Mouse (Mus musculus): ENCODE results near the gene Slc6a16.

Slc6a16 gene

DNA sequence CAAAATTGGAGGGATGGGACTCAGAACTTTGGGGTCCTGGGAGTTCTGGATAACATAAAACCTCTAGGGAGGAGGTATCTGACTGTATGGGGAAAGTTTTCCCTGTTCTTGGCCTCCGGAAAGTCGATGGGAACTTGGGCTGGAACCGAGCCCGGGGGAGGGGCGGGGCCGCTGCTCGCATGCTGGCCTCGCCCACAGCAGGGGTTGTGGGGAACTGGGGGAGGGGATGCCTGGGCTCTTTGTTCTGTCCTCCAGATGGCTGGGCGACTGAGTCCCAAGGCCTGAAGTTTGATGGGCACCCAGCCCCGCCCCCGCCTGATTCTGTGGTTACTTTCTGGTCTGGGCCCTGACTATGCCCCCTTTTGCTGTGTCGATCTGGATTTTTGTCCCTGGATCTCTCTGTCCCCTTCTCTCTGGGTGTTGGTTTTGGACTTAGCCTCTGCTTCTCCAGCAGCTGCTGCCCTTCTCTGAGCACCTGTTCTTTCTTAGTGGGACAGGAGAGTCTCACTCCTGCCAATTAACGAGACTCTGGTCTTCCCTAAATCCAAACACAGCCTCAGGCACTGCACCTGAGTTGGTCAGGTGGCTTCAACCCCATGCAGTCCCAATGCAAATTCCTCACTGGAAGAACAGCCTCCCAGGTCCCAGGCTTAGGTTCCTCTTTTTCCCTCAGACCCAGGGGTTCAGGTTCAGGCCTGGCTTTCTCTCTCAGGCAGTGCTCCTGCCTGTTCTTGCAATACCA lies 24.3 kb upstream of the Slc6a16 start:
- no peak for DNase-seq

DNA sequence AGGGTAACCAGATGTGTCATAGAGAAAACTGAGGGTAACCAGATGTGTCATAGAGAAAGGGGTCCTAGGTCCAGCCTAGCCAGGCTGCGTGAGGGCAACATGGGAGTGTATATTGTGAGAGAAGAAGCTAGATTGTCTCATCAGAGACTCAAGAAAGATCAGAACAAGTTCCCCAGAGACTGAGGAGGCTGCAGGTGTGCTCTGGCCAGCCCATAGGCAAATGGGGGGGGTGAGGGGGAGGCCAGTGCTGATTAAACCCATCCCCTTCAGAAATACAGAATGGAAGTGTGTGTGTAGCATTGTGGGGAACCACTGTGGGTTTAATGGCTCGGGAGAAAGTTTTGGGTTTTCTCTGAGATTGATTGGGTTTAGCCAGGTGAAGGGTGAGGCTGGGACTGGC lies 19.2 kb upstream of the Slc6a16 start:
- DNase-seq: no peak

DNA sequence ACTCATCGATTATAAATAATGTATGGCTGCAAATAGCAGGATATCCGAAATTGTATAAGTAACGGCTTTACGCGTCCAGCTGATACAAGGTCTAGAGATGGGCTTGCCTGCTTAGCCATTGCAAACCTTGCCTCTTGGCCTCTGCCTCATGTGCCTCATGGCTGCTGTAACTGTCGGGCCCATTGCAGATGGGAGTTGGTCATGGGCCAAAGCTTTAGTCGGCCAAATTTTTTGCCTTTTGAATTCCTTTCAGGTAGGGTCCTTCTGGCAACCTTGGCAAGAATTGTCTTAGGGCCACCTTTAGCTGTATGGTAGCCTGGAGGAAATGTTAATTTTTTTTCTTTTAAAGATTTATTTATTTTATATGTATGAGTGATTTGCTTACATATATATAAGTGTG lies 16.1 kb upstream of the Slc6a16 start:
- DNase-seq: no peak

DNA sequence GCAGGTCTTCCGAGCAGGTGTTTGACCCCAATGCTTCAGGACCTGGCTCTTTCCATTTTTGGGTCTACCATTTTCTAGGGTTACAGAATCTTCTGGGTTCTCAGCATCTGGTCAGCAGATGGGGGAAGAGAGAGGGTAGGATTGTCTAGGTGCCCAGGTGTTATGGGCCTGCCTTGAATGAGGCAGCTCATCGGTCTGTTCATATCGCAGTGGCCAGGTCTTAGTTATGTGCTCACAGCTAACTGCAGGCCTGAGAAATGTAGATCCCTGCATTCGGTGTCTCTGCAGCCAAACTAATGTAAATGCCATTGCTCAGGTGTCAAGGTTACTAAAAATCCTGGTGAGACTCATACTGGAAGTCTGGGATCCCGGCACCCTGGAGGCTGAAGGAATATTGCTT lies 14.5 kb upstream of the Slc6a16 start:
- no peak for DNase-seq

DNA sequence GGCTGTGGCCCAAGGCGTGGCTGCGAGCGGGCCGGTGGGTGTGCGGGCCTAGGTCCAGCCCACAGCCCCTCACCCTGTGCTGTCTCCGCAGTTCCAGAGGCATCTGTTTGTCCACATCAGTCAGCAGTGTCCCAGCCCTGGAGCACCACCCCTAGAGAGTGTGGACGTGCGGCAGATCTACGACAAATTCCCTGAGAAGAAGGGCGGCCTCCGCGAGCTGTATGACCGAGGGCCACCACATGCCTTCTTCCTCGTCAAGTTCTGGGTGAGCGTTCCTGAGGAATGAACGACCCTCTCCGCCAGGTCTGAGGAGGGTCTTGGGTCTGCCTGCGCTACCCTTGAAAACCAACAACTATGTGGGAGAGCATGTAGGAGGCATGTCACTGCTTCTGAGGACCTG lies 12.3 kb upstream of the Slc6a16 start:
- DNase-seq: no peak

DNA sequence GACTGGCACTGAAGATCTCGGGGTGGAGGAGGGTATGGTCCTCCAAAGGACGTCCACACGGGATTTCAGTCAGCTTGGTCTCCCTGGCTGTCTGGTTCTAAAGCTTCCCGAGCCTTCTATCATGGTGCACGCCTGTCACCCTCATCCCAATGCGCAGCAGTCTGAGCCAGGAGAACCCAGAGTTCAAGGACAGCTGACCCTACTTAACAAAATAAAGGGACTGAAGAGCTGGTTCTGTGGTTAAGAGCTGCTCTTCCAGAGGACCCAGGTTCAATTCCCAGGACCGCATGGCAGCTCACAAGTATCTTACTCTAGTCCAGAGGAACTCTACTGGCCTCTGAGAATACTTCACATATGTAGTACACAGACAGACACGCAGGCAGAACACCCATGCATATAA lies 11.8 kb upstream of the Slc6a16 start:
- no peak for DNase-seq

DNA sequence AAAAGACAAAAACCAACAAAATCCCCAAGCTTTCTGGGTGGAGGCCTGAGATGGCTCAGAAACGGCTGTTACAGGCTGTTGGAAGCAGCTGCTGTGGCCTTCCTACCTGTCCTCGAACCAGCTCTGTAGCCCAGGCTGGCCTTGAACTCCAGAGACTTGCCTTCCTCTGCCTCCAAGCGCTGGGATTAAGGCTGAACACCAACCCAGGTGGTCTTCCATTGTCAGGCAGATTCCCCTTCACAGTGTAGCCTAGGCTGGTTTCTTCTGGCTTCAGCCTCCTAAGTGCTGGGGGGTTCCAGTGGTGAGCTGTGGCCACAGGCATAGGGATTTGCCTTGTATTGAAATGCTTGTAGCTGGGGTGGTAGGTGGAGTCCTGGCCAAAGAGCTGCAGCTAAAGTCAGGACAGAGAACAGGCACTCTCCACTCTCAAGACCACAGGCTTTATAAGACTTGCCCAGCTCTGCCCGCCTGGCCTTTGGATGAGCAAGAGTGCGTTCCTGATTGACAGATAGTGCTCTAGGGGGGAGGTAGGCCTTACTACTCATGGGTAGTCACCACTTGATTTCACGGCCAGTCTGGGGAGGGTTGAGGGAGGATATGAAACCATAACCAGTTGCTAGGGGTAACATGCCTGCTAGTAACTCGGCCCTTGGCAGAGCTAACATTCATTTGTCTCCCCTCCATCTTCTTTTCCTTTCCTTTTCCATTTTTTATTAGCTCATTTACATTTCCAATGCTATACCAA lies 11.3 kb upstream of the Slc6a16 start:
- no peak for DNase-seq

DNA sequence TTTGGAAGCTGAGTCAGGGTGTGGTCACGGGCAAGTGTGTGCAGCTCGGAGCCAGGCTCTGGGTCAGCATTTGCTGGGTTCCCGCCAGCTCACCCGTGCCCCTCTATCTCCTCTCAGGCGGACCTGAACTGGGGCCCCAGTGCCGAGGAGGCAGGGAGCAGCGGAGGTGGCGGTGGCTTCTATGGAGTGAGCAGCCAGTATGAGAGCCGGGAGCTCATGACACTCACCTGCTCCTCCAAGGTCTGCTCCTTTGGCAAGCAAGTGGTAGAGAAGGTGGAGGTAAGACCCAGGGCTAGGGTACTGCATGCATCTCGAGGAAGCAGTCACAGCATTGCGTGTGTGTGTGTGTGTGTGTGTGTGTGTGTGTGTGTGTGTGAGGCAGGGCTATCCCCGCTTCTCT lies 9.7 kb upstream of the Slc6a16 start:
- no peak for DNase-seq

DNA sequence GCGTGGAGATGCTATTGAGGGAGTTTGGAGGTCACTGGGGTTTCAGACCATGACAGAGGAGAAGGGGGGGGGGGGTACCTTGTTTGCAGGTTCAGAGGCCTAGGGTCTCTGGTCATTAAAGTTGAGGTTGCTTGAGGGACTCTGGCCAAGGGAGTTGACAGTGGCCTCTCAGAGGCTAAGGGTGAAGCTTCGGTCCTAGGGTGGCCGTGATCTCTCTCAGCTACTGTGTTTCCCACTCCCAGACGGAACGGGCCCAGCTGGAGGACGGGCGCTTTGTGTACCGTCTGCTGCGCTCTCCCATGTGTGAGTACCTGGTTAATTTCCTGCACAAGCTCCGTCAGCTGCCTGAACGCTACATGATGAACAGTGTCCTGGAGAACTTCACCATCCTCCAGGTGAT lies 8.9 kb upstream of the Slc6a16 start:
- no peak for DNase-seq

DNA sequence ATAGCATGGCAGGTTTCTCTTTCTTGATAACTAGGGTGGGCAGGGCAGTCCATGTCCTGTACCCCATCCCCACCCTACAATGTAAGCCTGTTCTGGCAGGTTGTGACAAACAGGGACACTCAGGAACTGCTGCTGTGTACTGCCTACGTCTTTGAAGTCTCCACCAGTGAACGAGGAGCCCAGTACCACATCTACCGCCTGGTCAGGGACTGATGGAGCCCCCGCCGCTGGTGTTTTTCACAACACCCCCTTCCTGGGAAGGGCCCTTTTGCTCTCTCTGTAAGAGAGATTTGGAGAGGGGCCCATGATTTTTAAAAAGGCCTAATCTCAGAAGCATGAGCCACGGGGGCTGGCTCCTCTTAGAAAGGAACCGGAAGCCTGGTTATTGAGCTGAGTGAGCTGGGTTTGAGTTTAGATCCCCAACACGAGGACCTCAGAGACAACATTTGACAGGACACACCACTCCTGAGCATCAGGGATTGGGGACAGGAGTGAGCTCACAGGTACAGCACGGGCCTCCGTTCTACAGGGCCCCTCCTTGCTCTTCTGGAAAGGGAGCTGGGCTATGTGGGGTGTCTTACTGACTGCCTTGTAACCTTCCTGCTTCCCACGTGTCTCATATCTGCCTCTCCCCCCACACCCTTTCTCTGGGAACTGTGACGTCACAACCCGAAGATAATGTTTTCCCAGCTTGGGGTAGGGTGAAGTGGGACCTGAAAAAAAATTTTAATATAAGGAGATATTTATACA lies 8.0 kb upstream of the Slc6a16 start:
- DNase-seq: no peak

DNA sequence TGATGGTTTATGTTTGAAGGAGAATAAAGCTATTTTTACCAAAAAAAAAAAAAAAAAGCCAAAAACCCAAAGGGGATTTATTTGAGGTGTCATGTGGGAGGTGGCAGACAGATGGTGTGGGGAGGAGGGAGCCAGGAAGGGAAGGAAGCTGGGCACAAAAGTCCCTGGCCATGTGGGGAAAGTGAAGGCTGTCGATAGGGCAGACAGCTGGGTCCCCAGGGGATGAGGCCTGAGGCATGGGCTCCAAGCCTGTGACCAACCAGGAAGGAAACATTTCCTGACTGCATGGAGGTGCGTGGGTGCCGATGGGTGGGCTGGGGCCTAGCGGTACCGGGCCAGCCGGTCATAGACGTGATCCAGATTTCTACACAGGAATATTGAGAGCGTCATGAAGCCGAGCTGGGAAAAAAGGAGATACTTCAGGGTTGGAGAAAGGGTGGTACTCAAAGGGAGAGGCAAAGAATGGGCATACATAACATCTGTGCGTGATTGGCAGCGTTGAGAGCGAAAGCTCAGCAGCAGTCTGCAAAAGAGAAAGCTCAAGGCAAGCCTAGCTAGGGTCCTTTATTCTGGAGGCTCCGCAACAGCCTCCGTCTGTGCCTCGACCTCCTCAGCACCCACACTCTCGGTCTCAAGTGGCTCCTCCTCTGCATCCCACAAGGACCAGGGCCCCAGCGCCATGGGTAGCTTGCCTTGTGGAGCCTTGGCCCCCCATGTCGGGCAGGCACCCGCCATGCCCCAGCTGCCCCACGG lies 7.1 kb upstream of the Slc6a16 start:
- no peak for DNase-seq

DNA sequence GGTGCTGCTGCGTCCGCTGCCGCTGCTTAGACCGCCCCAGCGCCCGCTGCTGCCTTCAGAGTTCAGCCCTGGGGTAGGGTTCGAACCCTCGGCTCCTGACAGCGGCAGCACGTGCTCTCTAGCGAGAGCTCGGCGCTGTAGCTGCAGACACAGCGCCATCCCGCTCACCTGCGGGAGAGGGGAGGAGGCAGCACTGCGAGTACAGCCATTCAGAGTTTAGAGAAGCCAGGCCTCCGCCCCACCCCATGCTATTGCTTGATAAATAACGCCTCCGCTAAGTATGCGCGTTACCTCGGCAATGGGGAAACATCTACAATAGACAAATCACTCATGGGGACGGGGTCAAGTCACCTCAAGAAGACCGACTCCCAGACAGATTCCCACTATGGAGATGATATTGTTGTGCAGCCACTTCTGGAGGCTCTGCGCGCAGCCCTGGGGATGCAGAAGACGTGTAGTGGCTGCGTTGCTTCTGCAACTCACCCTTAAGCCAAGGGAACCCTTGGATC lies 6.5 kb upstream of the Slc6a16 start:
- DNase-seq: no peak

DNA sequence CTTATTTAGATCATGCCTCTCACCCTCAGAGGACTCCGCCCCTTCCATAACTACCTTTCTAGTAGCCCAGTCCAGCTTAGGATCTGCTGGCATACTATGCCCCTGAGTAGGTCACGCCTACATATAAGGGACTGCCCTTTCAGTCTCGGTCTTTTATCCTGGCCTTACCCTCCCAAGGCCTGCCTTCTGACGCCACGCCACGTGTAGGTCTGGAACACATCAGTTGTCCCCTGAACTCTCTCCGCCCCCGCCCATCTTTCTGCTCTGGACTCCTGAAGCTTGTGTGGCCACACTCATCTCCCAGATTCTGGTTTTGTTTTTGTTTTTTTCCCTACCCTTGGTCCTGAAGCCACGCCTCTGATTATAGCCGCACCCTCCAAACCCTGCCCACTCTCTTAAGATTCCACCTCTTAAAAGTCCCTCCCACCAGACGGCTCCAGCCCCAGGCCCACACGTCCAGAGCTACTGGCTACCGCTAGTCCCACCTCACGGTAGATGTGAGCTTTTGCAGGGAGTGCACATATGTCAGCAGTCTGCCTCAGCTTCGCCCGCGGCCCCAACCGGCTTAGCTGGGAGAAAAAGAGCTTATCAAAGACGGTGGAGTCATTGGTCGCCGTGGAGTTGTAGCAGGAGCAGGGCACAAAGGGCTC lies 5.8 kb upstream of the Slc6a16 start:
- no peak for DNase-seq

DNA sequence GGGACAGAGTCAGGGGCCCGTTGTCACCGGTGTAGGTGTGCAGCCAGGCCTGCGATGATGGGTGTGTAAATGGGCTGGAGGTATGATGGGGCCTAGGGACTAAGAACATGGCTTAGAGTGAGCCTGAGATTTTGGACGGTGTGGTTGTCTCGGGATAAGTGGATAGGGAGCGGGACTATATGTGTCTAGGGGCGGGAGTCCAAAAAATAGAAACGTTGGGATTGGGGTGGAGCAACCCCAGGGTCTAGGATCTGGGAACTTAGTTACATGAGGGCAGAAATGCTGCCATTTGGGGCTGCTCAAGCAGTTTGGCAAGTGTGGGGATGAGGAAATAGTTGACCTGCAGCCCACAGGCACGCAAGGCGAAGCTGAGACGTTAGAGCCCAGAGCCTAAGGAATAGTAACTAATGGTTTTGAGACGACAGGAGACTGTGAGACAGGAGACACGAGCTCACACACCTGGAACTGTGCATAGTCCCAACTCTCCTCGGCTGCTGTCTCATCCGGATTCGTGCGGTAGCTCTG lies 5.2 kb upstream of the Slc6a16 start:
- DNase-seq: no peak

DNA sequence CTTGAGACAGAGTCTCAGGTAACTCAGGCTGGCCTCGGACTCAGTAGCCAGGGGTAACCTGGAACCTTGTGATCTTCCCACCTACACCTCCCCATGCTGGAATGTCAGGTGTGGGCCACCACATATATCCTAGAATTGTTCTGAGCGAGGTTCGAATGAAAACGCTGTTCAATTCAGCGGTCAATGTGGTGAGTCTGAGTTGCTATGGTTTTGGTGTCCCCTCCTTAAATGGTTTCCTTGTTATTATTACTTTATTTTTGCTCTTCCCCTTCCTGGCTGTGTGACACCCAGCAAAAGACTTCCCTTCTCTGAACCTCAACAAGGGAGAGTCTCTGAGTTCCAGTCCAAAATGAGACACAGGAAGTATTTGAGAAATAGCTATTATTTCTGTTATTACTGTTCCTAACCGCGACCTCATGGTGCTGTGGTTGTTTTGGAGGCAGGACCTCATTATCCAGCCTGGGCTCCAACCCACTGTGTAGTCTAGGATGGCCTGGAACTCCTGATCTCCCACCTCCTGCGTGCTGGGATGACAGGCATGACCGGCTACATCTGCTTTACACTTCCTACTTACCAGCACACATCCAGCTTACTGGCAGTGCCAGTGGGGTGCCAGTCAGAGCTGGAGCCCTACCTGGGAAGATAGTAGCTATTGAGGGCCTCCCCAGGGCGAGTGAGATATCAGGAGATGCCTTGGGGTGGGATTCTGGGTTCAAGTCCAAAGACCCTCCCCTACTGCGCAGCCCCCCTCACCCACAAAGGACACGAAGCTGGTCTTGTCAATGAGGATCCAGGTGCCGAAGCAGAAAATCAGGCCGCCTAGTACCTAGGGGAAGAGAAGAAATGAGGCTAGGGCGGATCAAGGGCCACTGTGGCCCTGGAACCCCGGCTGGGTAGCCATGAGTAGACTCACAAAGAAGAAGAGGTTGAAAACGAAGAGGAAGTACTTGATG lies 2.9 kb upstream of the Slc6a16 start:
- no peak for DNase-seq

DNA sequence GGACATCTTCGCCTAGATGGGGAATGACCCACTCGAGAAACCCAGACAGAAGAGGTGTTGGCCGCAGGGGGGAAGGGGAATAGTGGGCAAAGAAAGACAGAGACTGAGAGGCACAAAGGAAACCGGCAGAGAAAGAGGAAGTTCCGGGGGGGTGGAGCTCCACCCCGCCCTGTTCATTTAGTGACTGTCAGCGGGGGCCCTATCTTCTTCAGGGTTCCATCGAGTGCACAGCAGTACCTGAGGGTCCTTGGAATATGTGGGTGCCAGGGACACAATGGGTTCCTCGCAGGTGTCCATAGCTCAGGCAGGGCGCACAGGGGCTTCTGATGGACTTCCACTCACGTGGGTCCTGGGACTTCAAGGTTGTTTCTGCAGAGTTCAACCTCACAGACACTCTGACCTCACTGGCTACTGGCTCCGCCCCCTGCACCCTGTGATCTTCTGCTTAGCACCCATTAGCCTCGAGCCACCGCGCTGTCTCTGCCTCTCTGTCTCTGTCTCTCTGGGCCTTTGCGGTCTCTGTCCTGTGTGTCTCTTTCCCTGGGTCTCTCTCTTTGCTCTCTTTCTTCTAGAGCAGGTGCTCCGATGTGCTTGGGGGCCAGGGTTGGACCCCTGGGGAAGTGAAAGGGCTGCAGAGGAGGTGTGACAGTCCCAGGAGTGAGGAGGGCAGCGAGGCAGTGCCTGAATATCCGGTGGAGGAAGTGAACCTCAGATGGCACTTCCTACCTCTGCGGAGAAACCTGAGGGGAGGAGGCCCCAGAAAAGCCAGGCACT lies 2.0 kb upstream of the Slc6a16 start, which contains the start of gene Cd37:
TSS of gene Cd37 (minus strand) at position 393 of the 774 bp plus-strand sequence.
- no peak for DNase-seq

DNA sequence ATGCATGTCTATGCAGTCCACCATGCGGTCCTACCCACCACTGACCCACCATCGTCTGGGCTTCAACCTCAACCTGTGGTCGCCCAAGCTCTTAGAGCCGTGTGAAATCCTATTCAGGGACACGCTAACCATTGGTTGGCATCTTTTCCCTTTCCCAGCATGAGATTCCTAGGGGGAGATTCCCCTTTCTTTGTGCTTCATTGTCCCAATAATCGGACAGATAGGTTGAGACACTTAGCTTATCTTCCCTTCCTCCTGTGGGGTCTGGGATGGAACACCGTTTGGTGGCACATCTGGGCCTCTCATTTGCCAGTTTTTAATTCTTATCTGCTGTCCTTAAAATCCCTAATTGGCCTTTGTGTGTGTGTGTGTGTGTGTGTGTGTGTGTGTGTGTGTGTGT lies 776 bp upstream of the Slc6a16 start:
- DNase-seq: no peak

DNA sequence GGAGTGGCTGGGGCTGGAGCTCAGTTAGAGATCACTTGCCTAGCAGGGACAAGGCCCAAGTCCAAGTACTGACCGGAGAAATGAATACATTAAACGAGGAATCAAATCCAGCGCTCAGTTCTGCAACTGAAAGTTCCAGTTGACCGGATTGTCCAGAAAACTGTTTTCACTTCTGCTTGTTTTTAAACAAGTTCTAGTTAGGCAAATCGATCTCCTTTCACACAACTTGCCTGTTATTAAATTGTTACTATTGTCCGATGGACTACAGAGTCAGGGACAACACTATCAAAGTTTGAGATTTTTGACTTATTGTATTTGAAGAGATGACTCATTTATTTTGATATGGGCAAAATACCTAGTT lies 484 bp downstream of the Slc6a16 start:
- no peak for DNase-seq

DNA sequence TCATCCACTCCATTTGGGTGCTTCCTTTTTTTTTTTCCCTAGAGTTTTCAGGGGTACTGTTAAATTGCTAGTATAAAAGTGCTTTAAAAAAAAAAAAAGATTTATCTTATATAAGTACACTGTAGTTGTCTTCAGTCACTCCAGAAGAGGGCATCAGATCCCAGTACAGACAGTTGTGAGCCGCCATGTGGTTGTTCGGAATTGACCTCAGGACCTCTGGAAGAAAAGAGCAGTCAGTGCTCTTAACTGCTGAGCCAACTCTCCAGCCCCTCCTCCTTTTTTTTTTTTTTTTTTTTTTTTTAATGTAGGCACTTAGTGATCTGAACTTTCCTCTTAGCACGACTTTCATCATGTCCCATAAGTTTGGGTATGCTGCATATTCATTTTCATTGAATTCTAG lies 6.8 kb downstream of the Slc6a16 start:
- no peak for DNase-seq

DNA sequence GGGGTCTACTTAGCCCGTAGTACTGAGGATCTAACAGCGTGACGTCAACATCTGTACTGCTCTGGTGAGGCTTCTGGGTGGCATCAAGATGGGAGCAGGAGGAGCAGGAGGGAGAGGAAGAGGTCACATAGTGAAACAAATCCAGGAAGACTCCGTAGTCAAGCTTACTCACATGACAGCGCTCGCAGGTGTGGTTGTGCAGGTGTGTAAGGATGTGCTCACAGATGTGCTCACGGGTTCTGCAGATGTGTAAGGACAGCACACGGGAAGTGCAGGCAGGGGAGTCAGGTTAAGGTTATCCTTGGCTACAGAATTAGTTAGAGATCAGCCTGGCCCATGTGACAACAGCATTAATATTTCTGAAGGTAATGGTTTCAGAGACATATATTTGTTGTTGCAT lies 12.9 kb downstream of the Slc6a16 start:
- DNase-seq: no peak

Data from cerebellum, adult 9-10 months (tissue).